In the genomic region with DNA sequence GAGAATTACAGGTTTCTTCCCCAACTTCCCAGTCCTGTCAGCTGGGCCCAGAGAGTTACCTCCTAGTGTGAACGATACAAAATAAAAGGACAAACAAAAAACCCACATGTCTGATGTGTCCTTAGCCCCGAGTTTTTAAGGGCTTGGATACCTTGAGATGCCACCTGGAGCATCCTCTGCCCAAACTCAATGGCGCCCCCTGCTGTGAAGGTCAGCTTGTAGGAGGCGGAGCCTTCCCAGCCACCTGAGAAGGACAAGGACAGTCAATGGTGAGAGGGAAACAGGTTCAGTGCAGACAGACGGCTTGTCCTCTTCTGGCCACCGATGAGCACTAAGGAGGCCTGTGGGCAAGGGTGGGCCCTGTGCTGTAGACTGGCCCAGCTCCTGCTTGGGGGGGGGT, we compare ENCODE assay signal across 9 mouse cellular contexts. TPM values are rescaled to one million over a fixed set of nuclear protein-coding genes. Genes with fewer than 3 reads are reported as not detected.
DNase-seq lines count a peak whose midpoint lies in the region; ATAC-seq and TF ChIP-seq lines count a peak whose summit lies in the region.
"Had no signal": no experiment of that assay in that cellular context is flagged by ENCODE, and none has a peak within 500 bp of the region (broad histone marks: within the 10 kb centered on the region; RNA-seq: fewer than 3 reads in every experiment).

No protein-coding gene starts in this region.

- no peak overlapping the region for H3K9ac ChIP-seq in heart, embryonic 11.5 days (ENCODE audit: low read depth, low read length)

- H3K36me3 ChIP-seq in heart, embryonic 10.5 days, result peaks cover 65% of the 10 kb centered on the region
- H3K36me3 ChIP-seq in heart, embryonic 11.5 days (ENCODE audit: control insufficient read depth, insufficient read depth, low read length), result peaks cover 30% of the 10 kb centered on the region
- H3K36me3 ChIP-seq in testis, adult 2 months (ENCODE audit: control insufficient read depth, insufficient read depth, low read length), result no peaks in the 10 kb centered on the region

- no peak for ATAC-seq in heart, embryonic 11.5 days (replicated peaks; ENCODE audit: insufficient number of reproducible peaks, low FRiP score, low TSS enrichment)

- 74% methylated on average over 6 of the region's 6 CpGs for WGBS in heart, embryonic 10.5 days
- 71% methylated on average over 6 of the region's 6 CpGs for WGBS in heart, embryonic 11.5 days (ENCODE audit: insufficient replicate concordance)

- TF ChIP-seq POLR2A in testis, adult 2 months (IDR thresholded peaks at IDR 0.05; ENCODE audit: control insufficient read depth, low read depth, low read length), result no peak
- TF ChIP-seq POLR2A in cortical plate, adult 2 months (IDR thresholded peaks at IDR 0.05; ENCODE audit: extremely low read depth, insufficient read depth, low read length), result no peak

- 0 out of 2 replicates have a peak overlapping the region, but pooled peaks have one; percentile 11 for H3K27ac ChIP-seq in heart, embryonic 10.5 days
- no peak overlapping the region for H3K27ac ChIP-seq in heart, embryonic 11.5 days (ENCODE audit: low read depth, low read length)
- H3K27ac ChIP-seq in testis, adult 2 months (ENCODE audit: control insufficient read depth, insufficient read depth, low read depth, low read length), result no peak overlapping the region
- no peak overlapping the region for H3K27ac ChIP-seq in cortical plate, adult 2 months (ENCODE audit: insufficient read depth, low read length)

- no peak overlapping the region for H3K4me2 ChIP-seq in heart, embryonic 11.5 days

- no peak overlapping the region for H3K4me3 ChIP-seq in heart, embryonic 10.5 days
- no peak overlapping the region for H3K4me3 ChIP-seq in heart, embryonic 11.5 days (ENCODE audit: low read depth, low read length)
- H3K4me3 ChIP-seq in testis, adult 2 months (ENCODE audit: control insufficient read depth, low read depth, low read length), result no peak overlapping the region
- H3K4me3 ChIP-seq in cortical plate, adult 2 months (ENCODE audit: insufficient read depth, low read length), result no peak overlapping the region
- H3K4me3 ChIP-seq: myocyte had no signal

- DNase-seq in heart, embryonic 10.5 days (ENCODE audit: low spot score), result no peak
- DNase-seq in testis, postnatal 14 days (ENCODE audit: low spot score), result no peak
- peak; percentile 51 to 78 for DNase-seq in natural killer cell, adult 2 months (ENCODE audit: low spot score in 2 of 2)
- DNase-seq in layer of hippocampus, adult 11-12 months (ENCODE audit: low spot score), result no peak
- DNase-seq in adipocyte (ENCODE audit: low spot score), result no peak

- peaks cover 55% of the 10 kb centered on the region for H3K4me1 ChIP-seq in heart, embryonic 10.5 days
- peaks cover 37% of the 10 kb centered on the region for H3K4me1 ChIP-seq in heart, embryonic 11.5 days (ENCODE audit: control insufficient read depth, insufficient read depth, low read length)
- H3K4me1 ChIP-seq in testis, adult 2 months (ENCODE audit: control insufficient read depth, insufficient read depth, low read length), result peaks cover 12% of the 10 kb centered on the region
- H3K4me1 ChIP-seq in cortical plate, adult 2 months (ENCODE audit: control insufficient read depth, insufficient read depth, low read length), result peaks cover 7% of the 10 kb centered on the region

- H3K9me3 ChIP-seq in heart, embryonic 10.5 days, result no peaks in the 10 kb centered on the region
- no peaks in the 10 kb centered on the region for H3K9me3 ChIP-seq in heart, embryonic 11.5 days (replicated peaks; ENCODE audit: control insufficient read depth, low read length)

- TF ChIP-seq CTCF in testis, adult 2 months (IDR thresholded peaks at IDR 0.05; ENCODE audit: control insufficient read depth, insufficient read depth, insufficient replicate concordance, low read depth, low read length), result peak; percentile 63; the same call in 1 of the 2 replicates
- peak; percentile 41 for TF ChIP-seq CTCF in cortical plate, adult 2 months (IDR thresholded peaks at IDR 0.05; ENCODE audit: extremely low read depth, insufficient read depth, low read length)

- H3K27me3 ChIP-seq in heart, embryonic 10.5 days (ENCODE audit: insufficient read depth, poor library complexity, severe bottlenecking), result no peaks in the 10 kb centered on the region
- H3K27me3 ChIP-seq in heart, embryonic 11.5 days (ENCODE audit: control insufficient read depth, insufficient read depth, low read length), result no peaks in the 10 kb centered on the region
- no peaks in the 10 kb centered on the region for H3K27me3 ChIP-seq in testis, adult 2 months (ENCODE audit: control insufficient read depth, insufficient read depth, low read length)

RNA-seq across cellular contexts. Expression of gene Unc13d, which starts 3.3 kb away (rescaled TPM):
- 6.1 and 7.2 TPM in 2 replicates for polyA plus RNA-seq in heart, embryonic 10.5 days (2016; fragmentation: Nextera tagmentation; extraction: Ambion mirVana)
- polyA plus RNA-seq in heart, embryonic 11.5 days (2014; fragmentation: Nextera tagmentation; extraction: Ambion mirVana), result 2.3 and 2.6 TPM in 2 replicates
- 3.4 and 3.8 TPM in 2 replicates for polyA plus RNA-seq in testis, adult 2 months (2012; rRNA removed)
- 0.96 and 1.3 TPM in 2 replicates for polyA plus RNA-seq in cortical plate, adult 2 months (2012; rRNA removed)

RNA-seq across cellular contexts. Expression of gene Wbp2, which starts 5.7 kb away (rescaled TPM):
- 122 and 158 TPM in 2 replicates for polyA plus RNA-seq in heart, embryonic 10.5 days (2016; fragmentation: Nextera tagmentation; extraction: Ambion mirVana)
- polyA plus RNA-seq in heart, embryonic 11.5 days (2014; fragmentation: Nextera tagmentation; extraction: Ambion mirVana), result 129 and 144 TPM in 2 replicates
- polyA plus RNA-seq in testis, adult 2 months (2012; rRNA removed), result 253 and 269 TPM in 2 replicates
- polyA plus RNA-seq in cortical plate, adult 2 months (2012; rRNA removed), result 438 and 447 TPM in 2 replicates

RNA-seq across cellular contexts. Expression of gene Trim47, which starts 45.9 kb away (rescaled TPM):
- 25.9 and 38.7 TPM in 2 replicates for polyA plus RNA-seq in heart, embryonic 10.5 days (2016; fragmentation: Nextera tagmentation; extraction: Ambion mirVana)
- polyA plus RNA-seq in heart, embryonic 11.5 days (2014; fragmentation: Nextera tagmentation; extraction: Ambion mirVana), result 38.3 and 40.2 TPM in 2 replicates
- polyA plus RNA-seq in testis, adult 2 months (2012; rRNA removed), result 6.6 and 8.3 TPM in 2 replicates
- polyA plus RNA-seq in cortical plate, adult 2 months (2012; rRNA removed), result 5.5 and 6.2 TPM in 2 replicates

RNA-seq across cellular contexts. Expression of gene Trim65, which starts 49.8 kb away (rescaled TPM):
- 3.6 and 3.8 TPM in 2 replicates for polyA plus RNA-seq in heart, embryonic 10.5 days (2016; fragmentation: Nextera tagmentation; extraction: Ambion mirVana)
- polyA plus RNA-seq in heart, embryonic 11.5 days (2014; fragmentation: Nextera tagmentation; extraction: Ambion mirVana), result 3.9 and 4.5 TPM in 2 replicates
- polyA plus RNA-seq in testis, adult 2 months (2012; rRNA removed), result 0.57 and 0.63 TPM in 2 replicates
- polyA plus RNA-seq in cortical plate, adult 2 months (2012; rRNA removed), result 5.3 and 5.7 TPM in 2 replicates

RNA-seq across cellular contexts. Expression of gene Unk, which starts 51.0 kb away (rescaled TPM):
- 33.3 and 37.1 TPM in 2 replicates for polyA plus RNA-seq in heart, embryonic 10.5 days (2016; fragmentation: Nextera tagmentation; extraction: Ambion mirVana)
- polyA plus RNA-seq in heart, embryonic 11.5 days (2014; fragmentation: Nextera tagmentation; extraction: Ambion mirVana), result 18.7 and 20.0 TPM in 2 replicates
- polyA plus RNA-seq in testis, adult 2 months (2012; rRNA removed), result 21.3 and 21.5 TPM in 2 replicates
- polyA plus RNA-seq in cortical plate, adult 2 months (2012; rRNA removed), result 31.1 and 33.4 TPM in 2 replicates

Comparison
In these comparisons a context has a peak if more than half of its experiments do, and no peak if none do; other contexts are left out.
1. DNase-seq: peak in natural killer cell, adult 2 months (2 of 2); none in heart, embryonic 10.5 days (single experiment), testis, postnatal 14 days (single experiment), layer of hippocampus, adult 11-12 months (single experiment) and adipocyte (single experiment).